9 mouse cellular contexts compared by ENCODE assay signal in the genomic region with DNA sequence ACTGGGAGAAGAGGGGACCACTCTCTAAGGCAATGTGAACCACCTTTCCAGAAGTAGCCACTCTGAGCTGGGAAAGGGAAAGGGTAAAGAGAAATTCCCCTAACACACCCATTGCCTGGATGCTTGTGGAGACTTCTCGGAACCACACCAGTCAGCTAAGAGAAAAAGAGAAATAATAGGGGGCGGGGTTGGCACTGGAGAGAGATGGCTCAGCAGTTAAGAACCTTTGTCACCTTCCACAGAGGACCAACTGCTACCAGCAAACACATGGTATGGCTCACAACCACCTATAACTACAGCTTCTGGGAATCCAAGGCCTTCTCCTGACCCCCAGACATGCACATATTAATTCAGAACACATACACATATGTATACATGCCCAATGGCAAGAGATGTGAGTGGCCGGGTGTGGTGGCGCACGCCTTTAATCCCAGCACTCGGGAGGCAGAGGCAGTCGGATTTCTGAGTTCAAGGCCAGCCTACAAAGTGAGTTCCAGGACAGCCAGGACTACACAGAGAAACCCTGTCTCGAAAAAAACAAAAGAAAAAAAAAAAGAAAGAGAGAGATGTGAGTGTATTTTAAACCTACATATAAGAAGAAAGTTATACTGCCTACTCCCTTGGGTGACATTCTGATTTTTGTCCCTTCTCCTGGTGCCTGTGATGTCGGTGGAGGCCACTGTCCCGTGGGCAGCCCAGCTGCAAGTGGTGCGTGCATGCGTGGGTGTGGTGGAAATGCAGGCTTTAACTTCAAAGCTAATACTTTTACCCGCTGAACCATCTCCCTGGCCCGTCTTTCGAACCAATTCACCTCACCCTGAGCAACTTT. TPM values are rescaled to one million over a fixed set of nuclear protein-coding genes. Genes with fewer than 3 reads are reported as not detected.
A peak's percentile ranks its signal among the peaks of the same experiment; 100 is the strongest.
DNase-seq lines count a peak whose midpoint lies in the region; ATAC-seq and TF ChIP-seq lines count a peak whose summit lies in the region.
"Had no signal": no experiment of that assay in that cellular context is flagged by ENCODE, and none has a peak within 500 bp of the region (broad histone marks: within the 10 kb centered on the region; RNA-seq: fewer than 3 reads in every experiment).

No protein-coding gene starts in this region.

- no peak for DNase-seq in forebrain, embryonic 10.5 days (ENCODE audit: extremely low spot score, low spot score)
- no peak for DNase-seq in forebrain, embryonic 11.5 days (ENCODE audit: low spot score)
- DNase-seq in testis, postnatal 14 days (ENCODE audit: low spot score): no peak
- no peak for DNase-seq in liver, adult 2 months (ENCODE audit: extremely low read depth, low read depth, low spot score)
- DNase-seq in stomach, postnatal 0 days (ENCODE audit: low spot score): no peak
- DNase-seq in right cerebral cortex, adult 2 months (ENCODE audit: low spot score in 2 of 2): no peak
- DNase-seq in embryo, embryonic 10.5 days (ENCODE audit: low spot score): no peak
- DNase-seq: cerebellum, adult 9-10 months had no signal

- TF ChIP-seq EP300 in stomach, postnatal 0 days (optimal IDR thresholded peaks at IDR 0.05): no peak

- H3K27me3 ChIP-seq in forebrain, embryonic 10.5 days (ENCODE audit: poor library complexity, severe bottlenecking): peaks cover 34% of the 10 kb centered on the region
- peaks cover 2% of the 10 kb centered on the region; the same call in 1 of the 2 replicates for H3K27me3 ChIP-seq in forebrain, embryonic 11.5 days (ENCODE audit: control insufficient read depth, insufficient read depth, low read length)
- no peaks in the 10 kb centered on the region for H3K27me3 ChIP-seq in testis, adult 2 months (ENCODE audit: control insufficient read depth, insufficient read depth, low read length)
- H3K27me3 ChIP-seq in liver, adult 2 months (ENCODE audit: control insufficient read depth, insufficient read depth, low read length): no peaks in the 10 kb centered on the region
- no peaks in the 10 kb centered on the region for H3K27me3 ChIP-seq in stomach, postnatal 0 days (ENCODE audit: control insufficient read depth, insufficient read depth, low read length)

- no peaks in the 10 kb centered on the region for H3K79me2 ChIP-seq in liver, adult 2 months (ENCODE audit: control insufficient read depth, insufficient read depth, low read length)

- H3K4me1 ChIP-seq in forebrain, embryonic 10.5 days: peaks cover 23% of the 10 kb centered on the region
- H3K4me1 ChIP-seq in forebrain, embryonic 11.5 days (replicated peaks; ENCODE audit: control insufficient read depth, insufficient read depth, low read length): no peaks in the 10 kb centered on the region
- H3K4me1 ChIP-seq in testis, adult 2 months (ENCODE audit: control insufficient read depth, insufficient read depth, low read length): peaks cover 2% of the 10 kb centered on the region
- no peaks in the 10 kb centered on the region; the same call in none of the 2 replicates for H3K4me1 ChIP-seq in liver, adult 2 months (ENCODE audit: control insufficient read depth, insufficient read depth, low read length)
- H3K4me1 ChIP-seq in stomach, postnatal 0 days (replicated peaks; ENCODE audit: control insufficient read depth, insufficient read depth): no peaks in the 10 kb centered on the region

- WGBS in forebrain, embryonic 10.5 days: 80% methylated on average over 15 of the region's 15 CpGs
- 85% methylated on average over 15 of the region's 15 CpGs for WGBS in forebrain, embryonic 11.5 days
- WGBS in liver, adult 2 months: 70% methylated on average over 15 of the region's 15 CpGs
- 73% methylated on average over 15 of the region's 15 CpGs for WGBS in stomach, postnatal 0 days

- ATAC-seq in forebrain, embryonic 11.5 days (replicated peaks; ENCODE audit: low FRiP score): no peak
- no peak for ATAC-seq in stomach, postnatal 0 days (ENCODE audit: low FRiP score, low TSS enrichment)

- H3K36me3 ChIP-seq in forebrain, embryonic 10.5 days (replicated peaks): no peaks in the 10 kb centered on the region
- H3K36me3 ChIP-seq in forebrain, embryonic 11.5 days (ENCODE audit: control insufficient read depth, insufficient read depth, low read length): no peaks in the 10 kb centered on the region
- no peaks in the 10 kb centered on the region for H3K36me3 ChIP-seq in testis, adult 2 months (ENCODE audit: control insufficient read depth, insufficient read depth, low read length)
- no peaks in the 10 kb centered on the region for H3K36me3 ChIP-seq in liver, adult 2 months (ENCODE audit: control insufficient read depth, insufficient read depth, low read length)
- H3K36me3 ChIP-seq in stomach, postnatal 0 days (ENCODE audit: control insufficient read depth, insufficient read depth, low read length): no peaks in the 10 kb centered on the region; the same call in 1 of the 2 replicates

- no peak overlapping the region for H3K4me2 ChIP-seq in forebrain, embryonic 11.5 days (ENCODE audit: low read depth, low read length, severe bottlenecking)
- peak overlapping the region; percentile 84 for H3K4me2 ChIP-seq in stomach, postnatal 0 days (replicated peaks; ENCODE audit: low read depth)

- TF ChIP-seq POLR2A in testis, adult 2 months (IDR thresholded peaks at IDR 0.05; ENCODE audit: control insufficient read depth, low read depth, low read length): no peak
- TF ChIP-seq POLR2A in liver, adult 2 months (IDR thresholded peaks at IDR 0.05; ENCODE audit: extremely low read depth, insufficient read depth, low read length): no peak

- no peak overlapping the region for H3K9ac ChIP-seq in forebrain, embryonic 11.5 days (ENCODE audit: low read length)
- no peak overlapping the region for H3K9ac ChIP-seq in liver, adult 2 months (ENCODE audit: low read depth, low read length)
- peak overlapping the region; percentile 61 for H3K9ac ChIP-seq in stomach, postnatal 0 days (ENCODE audit: low read length)

- 0 out of 2 replicates have a peak overlapping the region, but pooled peaks have one; percentile 74 for H3K27ac ChIP-seq in forebrain, embryonic 10.5 days
- H3K27ac ChIP-seq in forebrain, embryonic 11.5 days (ENCODE audit: low read depth, low read length): no peak overlapping the region
- peak overlapping the region; percentile 30; the same call in 1 of the 2 replicates for H3K27ac ChIP-seq in testis, adult 2 months (ENCODE audit: control insufficient read depth, insufficient read depth, low read depth, low read length)
- H3K27ac ChIP-seq in liver, adult 2 months (replicated peaks; ENCODE audit: insufficient read depth, low read depth, low read length): peak overlapping the region; percentile 47
- H3K27ac ChIP-seq in stomach, postnatal 0 days (replicated peaks): peak overlapping the region; percentile 83

- peak overlapping the region; percentile 51 for H3K4me3 ChIP-seq in forebrain, embryonic 10.5 days
- no peak overlapping the region for H3K4me3 ChIP-seq in forebrain, embryonic 11.5 days (ENCODE audit: low read depth, low read length)
- no peak overlapping the region; the same call in 1 of the 2 replicates for H3K4me3 ChIP-seq in testis, adult 2 months (ENCODE audit: control insufficient read depth, low read depth, low read length)
- H3K4me3 ChIP-seq in liver, adult 2 months (ENCODE audit: insufficient read depth, low read depth, low read length): peak overlapping the region; percentile 71
- H3K4me3 ChIP-seq in stomach, postnatal 0 days (ENCODE audit: low read depth, low read length): peak overlapping the region; percentile 54

- no peak for TF ChIP-seq CTCF in testis, adult 2 months (IDR thresholded peaks at IDR 0.05; ENCODE audit: control insufficient read depth, insufficient read depth, insufficient replicate concordance, low read depth, low read length)
- no peak for TF ChIP-seq CTCF in liver, adult 2 months (IDR thresholded peaks at IDR 0.05; ENCODE audit: low read depth, low read length)
- TF ChIP-seq CTCF in stomach, postnatal 0 days (IDR thresholded peaks at IDR 0.05; ENCODE audit: low read depth): no peak

- no peaks in the 10 kb centered on the region for H3K9me3 ChIP-seq in forebrain, embryonic 10.5 days
- H3K9me3 ChIP-seq in forebrain, embryonic 11.5 days (ENCODE audit: control insufficient read depth, low read length): no peaks in the 10 kb centered on the region
- no peaks in the 10 kb centered on the region for H3K9me3 ChIP-seq in stomach, postnatal 0 days (ENCODE audit: control insufficient read depth, low read length)

RNA-seq across cellular contexts. Expression of a gene that starts 1.8 kb away (rescaled TPM):
- polyA plus RNA-seq in forebrain, embryonic 10.5 days (2016; fragmentation: Nextera tagmentation; extraction: Ambion mirVana): 9.2 and 11.0 TPM in 2 replicates
- 10.0 and 10.6 TPM in 2 replicates for polyA plus RNA-seq in forebrain, embryonic 11.5 days (2014; fragmentation: Nextera tagmentation; extraction: Ambion mirVana)
- polyA plus RNA-seq in testis, adult 2 months (2012; rRNA removed): 10.8 and 11.1 TPM in 2 replicates
- 2.6 and 3.6 TPM in 2 replicates for total RNA-seq in liver, adult 2 months (2014; rRNA removed)
- polyA plus RNA-seq in liver, adult 2 months (2012; rRNA removed): 1.5 and 2.4 TPM in 2 replicates
- 18.2 and 18.5 TPM in 2 replicates for polyA plus RNA-seq in stomach, postnatal 0 days (2015; fragmentation: Nextera tagmentation; extraction: Ambion mirVana)

RNA-seq across cellular contexts. Expression of a gene that starts 58.7 kb away (rescaled TPM):
- polyA plus RNA-seq in forebrain, embryonic 10.5 days (2016; fragmentation: Nextera tagmentation; extraction: Ambion mirVana): 21.6 and 22.3 TPM in 2 replicates
- polyA plus RNA-seq in forebrain, embryonic 11.5 days (2014; fragmentation: Nextera tagmentation; extraction: Ambion mirVana): 31.2 and 32.3 TPM in 2 replicates
- 4.6 and 6.6 TPM in 2 replicates for polyA plus RNA-seq in testis, adult 2 months (2012; rRNA removed)
- 1.2 and 1.8 TPM in 2 replicates for total RNA-seq in liver, adult 2 months (2014; rRNA removed)
- polyA plus RNA-seq in liver, adult 2 months (2012; rRNA removed): 2.9 and 3.7 TPM in 2 replicates
- 33.3 and 34.8 TPM in 2 replicates for polyA plus RNA-seq in stomach, postnatal 0 days (2015; fragmentation: Nextera tagmentation; extraction: Ambion mirVana)

RNA-seq across cellular contexts. Expression of a gene that starts 59.2 kb away (rescaled TPM):
- polyA plus RNA-seq in forebrain, embryonic 10.5 days (2016; fragmentation: Nextera tagmentation; extraction: Ambion mirVana): not detected in 2 replicates
- polyA plus RNA-seq in forebrain, embryonic 11.5 days (2014; fragmentation: Nextera tagmentation; extraction: Ambion mirVana): not detected in 2 replicates
- polyA plus RNA-seq in testis, adult 2 months (2012; rRNA removed): 0.10 TPM in 1 of 2 replicates, not detected in the other
- total RNA-seq in liver, adult 2 months (2014; rRNA removed): not detected in 2 replicates
- polyA plus RNA-seq in liver, adult 2 months (2012; rRNA removed): 0.26 TPM in 1 of 2 replicates, not detected in the other
- polyA plus RNA-seq in stomach, postnatal 0 days (2015; fragmentation: Nextera tagmentation; extraction: Ambion mirVana): 0.81 TPM in 1 of 2 replicates, not detected in the other

Comparison
In these comparisons a context has a peak if more than half of its experiments do, and no peak if none do; other contexts are left out.
1. H3K4me3 ChIP-seq: peak in forebrain, embryonic 10.5 days (single experiment), liver, adult 2 months (single experiment) and stomach, postnatal 0 days (single experiment); none in forebrain, embryonic 11.5 days (single experiment) and testis, adult 2 months (single experiment).